Mouse (Mus musculus) cerebellum, adult (tissue): ENCODE data around the gene Farsa.
A peak's percentile ranks its signal among the peaks of the same experiment; 100 is the strongest.

Source experiments
- ATAC-seq: cut with Nextera tagmentation; 2 replicates; pipeline ENCODE4 v1.9.2; 2017; ENCODE audit warnings: mild to moderate bottlenecking, moderate library complexity, mixed read lengths; ENCODE audit not compliant: insufficient number of reproducible peaks, low FRiP score, low TSS enrichment

The Farsa gene

DNA sequence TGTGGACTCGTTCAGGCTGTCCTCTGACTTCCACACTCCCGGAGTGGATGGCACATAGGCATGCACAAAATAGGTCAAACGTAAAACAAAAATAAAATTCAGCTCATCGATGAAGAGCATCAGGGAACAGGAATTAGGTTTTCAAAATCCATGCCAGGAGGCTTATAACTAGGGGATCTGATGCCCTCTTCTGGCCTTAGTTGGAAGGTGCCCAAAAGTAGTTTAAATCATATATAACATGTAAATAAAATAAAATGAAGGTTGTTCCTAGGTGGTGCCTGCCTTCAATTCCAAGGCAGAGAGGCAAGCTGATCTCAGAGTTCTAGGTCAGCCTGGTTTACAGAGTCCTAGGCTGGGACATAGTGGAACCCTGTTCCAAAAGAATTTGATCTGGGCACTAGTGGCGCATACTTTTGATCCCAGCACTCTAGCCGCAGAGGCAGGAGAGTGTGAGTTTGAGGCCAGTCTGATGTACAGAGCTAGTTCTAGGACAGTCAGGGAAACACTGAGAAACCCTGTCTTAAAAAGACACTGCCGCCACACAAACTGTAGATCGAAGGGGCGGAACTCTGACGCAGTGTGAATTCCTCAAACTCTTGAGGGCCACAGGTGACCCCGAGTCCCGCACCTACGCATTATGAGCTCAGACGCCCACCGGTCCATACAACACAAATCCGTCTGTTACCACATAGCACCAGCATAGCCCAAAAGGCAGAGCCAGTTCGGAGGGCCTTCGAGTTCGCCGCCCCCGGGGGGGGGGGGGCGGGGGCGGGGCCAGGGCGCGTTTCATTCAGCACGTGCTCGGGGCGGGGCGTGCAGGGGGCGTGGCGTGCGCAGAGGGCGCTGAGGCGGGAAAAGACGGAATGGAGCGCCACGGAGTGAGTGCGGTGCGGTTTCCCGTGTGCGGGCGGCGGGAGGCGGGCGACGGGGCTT is 14.9 kb downstream of the Farsa start, which contains the start of gene Syce2:
Syce2 (plus strand) TSS at position 736 of the 933 bp plus-strand sequence.
- no peak; the same call in 1 of the 2 replicates for ATAC-seq

- no peak for ATAC-seq
These were observed 15.6 kb downstream of the Farsa start for GRCm38 (mm10) chr8:84872309-84872965.

DNA sequence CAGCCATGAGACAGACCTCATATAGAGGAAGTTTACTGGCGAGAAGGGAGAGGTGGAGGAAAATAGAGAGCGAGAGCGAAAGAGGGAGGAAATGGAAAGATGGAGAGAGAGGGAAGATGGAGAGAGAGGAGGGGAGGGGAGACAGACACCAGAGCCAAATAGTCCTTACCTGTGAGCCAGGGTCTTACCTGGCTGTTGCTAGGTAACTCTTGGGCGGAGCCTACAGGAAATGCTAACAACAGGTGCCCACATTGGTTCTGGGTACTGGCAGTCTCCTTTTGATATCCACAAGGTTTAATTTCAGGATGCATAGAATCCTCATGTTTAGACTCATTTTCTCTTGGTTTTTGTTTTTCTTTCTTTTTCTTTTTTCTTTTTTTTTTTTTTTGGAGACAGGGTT is 16.2 kb downstream of the Farsa start:
- ATAC-seq: no peak

- no peak for ATAC-seq
These were observed 17.6 kb downstream of the Farsa start for GRCm38 (mm10) chr8:84874339-84874738.

GRCm38 (mm10) chr8:84877297-84878035 is 20.7 kb downstream of the Farsa start:
- ATAC-seq: peak; percentile 52; the same call in 1 of the 2 replicates

DNA sequence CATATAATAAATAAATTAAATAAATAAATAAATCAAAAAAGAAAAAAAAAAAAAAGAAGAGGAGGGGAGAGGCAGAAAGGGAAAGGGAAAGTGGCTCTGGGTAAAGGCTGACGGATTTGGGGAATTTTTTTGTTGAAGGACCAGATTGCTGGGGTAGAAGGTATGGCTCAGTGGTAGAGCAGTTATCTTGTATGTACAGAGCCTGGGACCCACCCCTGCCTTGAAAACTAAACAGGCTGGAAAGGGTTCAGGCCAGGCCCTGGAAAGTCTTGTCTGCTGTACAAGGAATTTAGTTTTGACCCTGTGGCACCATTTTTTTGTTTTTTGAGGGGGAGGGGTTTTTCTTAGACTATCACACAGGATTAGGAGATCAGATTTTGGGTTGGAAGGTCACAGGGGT is 22.1 kb downstream of the Farsa start:
- no peak for ATAC-seq

DNA sequence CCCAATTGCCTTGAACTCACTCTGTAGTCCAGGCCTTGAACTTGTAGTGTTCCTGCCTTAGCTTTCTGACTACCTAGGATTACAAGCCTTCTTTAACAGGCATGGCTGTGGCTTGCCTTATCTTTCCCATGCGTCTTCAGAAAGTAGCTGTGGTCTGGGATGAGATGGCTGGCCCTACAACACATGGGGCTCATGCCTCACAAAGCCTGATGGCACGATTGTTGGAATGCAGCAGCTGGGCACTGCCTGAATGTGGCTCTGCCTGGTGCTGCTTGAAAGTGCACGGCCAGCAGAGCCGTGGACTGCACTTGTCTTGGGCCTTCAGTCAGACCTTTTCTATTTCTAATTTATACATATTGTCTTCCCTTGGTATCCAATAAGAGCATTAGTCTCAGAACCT is 27.9 kb downstream of the Farsa start:
- ATAC-seq: no peak

- no peak for ATAC-seq
These were observed 31.5 kb downstream of the Farsa start for GRCm38 (mm10) chr8:84888280-84888679.

- no peak for ATAC-seq
These were observed 32.4 kb downstream of the Farsa start for GRCm38 (mm10) chr8:84889141-84889540.

DNA sequence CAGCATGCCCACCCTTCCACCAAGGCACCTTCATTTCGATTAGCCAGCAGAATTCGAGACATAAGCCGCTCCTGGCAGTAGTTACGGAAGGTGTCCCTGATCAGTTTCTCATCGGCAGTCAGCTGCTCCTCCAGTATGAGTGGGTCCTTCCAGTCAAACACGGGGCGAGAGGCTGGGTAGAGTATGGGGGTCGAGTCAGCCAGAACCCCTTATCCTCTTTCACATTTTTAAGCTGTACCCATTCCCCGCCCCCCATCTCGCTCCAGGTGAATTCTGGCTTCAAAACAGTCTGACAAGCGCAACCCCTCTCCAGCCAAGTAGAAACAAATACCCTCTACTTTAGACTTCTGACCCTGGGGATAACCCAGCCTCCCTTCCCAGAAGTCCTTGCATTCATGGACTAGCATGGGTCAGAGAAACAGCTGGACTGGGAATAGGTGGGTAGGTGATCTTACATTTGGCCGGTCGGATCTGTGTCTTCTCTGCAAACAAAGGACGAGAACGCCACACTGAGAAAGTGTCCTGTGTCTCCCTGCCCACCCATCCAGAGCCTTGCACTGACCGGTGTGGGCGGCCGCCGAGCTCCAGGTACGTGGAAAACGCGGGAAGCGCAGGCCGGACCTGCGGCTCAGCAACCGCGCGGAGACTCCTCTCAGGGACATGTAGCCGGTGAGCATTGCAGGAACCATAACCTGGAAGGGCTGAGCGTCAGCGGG is 36.4 kb downstream of the Farsa start:
- 0 out of 2 replicates have a peak, but pooled peaks have one; percentile 36 for ATAC-seq

DNA sequence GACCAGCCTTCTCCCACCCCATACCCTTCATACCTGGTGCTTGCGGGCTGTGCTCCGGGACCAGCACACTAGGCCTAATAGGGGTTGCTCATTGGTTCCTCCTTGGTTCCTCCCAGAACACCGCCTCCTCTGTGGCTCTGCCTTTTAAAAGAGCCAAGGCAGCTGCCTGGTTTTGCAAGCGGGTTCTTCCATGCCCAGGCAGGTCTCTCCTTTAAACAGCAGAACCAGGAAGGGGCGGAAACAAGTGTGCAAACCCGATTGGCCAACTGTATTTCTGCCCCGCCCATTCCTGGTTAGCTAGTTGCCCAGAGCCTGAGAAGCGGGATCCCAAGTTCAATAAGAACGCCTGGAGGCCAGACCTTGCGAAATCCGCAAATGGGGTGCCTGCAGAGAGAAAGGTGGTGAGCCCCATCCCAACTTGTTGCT is 36.9 kb downstream of the Farsa start, which contains the start of gene Gcdh:
Gcdh (minus strand) TSS at position 213 of the 426 bp plus-strand sequence.
- peak; percentile 100 for ATAC-seq

GRCm38 (mm10) chr8:84895963-84896362 is 39.2 kb downstream of the Farsa start:
- ATAC-seq: no peak

- ATAC-seq: no peak
These were observed 44.3 kb downstream of the Farsa start for GRCm38 (mm10) chr8:84901071-84901470.

DNA sequence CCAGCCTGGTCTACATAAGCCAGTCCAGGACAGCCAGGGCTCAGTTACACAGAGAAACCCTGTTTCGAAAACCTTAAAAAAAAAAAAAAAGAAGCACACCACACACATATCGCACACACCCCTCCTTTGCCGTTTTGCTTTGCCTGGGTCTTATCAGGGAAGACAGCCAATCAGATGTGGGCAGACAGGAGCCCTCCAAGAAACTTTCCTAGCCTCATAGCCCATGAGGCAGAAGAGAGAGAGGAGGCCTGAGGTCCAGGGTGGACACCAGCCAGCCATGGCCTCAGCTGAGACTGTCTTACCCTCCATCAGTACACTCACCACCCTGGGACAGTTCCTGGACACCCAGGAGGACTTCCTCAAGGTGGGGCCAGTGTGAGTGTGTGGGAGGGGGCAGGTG is 45.0 kb downstream of the Farsa start, which contains the start of gene Klf1:
Klf1 (plus strand) TSS at position 177 of the 400 bp plus-strand sequence.
- no peak for ATAC-seq

- no peak for ATAC-seq
These were observed 45.7 kb downstream of the Farsa start for GRCm38 (mm10) chr8:84902367-84902919.

DNA sequence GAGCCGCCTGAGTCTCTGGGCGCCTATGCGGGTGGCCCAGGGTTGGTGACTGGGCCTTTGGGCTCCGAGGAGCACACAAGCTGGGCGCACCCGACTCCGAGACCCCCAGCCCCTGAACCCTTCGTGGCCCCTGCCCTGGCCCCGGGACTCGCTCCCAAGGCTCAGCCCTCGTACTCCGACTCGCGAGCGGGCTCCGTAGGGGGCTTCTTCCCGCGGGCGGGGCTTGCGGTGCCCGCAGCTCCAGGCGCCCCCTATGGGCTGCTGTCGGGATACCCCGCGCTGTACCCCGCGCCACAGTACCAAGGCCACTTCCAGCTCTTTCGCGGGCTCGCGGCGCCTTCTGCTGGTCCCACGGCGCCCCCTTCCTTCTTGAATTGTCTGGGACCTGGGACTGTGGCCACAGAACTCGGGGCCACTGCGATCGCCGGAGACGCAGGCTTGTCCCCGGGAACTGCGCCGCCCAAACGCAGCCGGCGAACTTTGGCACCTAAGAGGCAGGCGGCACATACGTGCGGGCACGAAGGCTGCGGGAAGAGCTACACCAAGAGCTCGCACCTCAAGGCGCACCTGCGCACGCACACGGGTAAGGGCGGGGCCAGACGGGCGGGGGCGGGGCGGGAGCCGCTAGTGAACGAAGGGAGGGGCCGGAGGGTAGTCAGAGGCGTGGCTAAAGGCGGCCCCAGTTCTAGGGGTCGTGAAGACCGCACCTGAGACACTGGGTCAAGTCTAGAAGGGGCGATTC is 46.3 kb downstream of the Farsa start:
- peak; percentile 82 for ATAC-seq

- no peak for ATAC-seq
These were observed 47.6 kb downstream of the Farsa start for GRCm38 (mm10) chr8:84904351-84904750.

DNA sequence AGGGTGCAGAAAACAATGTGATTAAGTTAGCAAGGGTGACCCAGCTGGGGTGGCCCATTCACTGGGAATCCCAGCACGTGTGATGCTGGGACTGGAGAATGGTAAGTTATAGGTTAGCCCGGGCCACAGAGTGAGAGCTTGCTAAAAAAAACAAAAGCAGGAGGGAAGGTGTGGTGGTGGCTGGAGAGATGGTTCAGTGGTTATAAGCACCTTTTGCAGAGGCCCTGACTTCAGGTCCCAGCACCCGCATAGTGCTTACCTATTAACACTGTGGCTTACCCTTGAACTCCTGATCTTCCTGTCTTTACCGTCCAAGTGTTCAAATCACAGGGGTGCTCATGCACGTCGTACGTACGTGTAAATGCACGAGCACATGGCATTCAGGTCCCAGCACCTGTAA is 50.2 kb downstream of the Farsa start:
- no peak for ATAC-seq

DNA sequence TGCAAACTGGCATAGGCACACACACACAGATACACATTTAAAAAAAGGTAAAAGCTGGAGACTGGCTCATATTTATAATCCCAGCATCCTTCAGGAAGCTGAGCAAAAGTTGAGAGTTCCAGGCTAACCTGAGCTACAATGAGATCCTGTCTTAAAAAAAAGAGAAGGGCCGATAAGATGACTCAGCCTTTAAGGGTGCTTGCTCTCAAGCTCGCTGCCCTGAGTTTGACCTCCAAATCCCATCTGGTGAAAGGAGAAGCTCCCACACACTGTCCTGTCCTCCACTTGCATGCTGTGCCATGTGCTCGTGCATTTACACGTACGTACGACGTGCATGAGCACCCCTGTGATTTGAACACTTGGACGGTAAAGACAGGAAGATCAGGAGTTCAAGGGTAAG is 50.7 kb downstream of the Farsa start:
- no peak for ATAC-seq
